Mouse (Mus musculus): ENCODE results near the gene Ctnna2. TPM values are rescaled to one million over a fixed set of nuclear protein-coding genes. Genes with fewer than 3 reads are reported as not detected.

Gene Ctnna2
- polyA plus RNA-seq (2015; fragmentation: Nextera tagmentation; extraction: Ambion mirVana) = 0.16 and 0.22 TPM in 2 replicates

GRCm38 (mm10) chr6:77979241-77979961 lies at the start of gene Ctnna2:
TSS of gene Ctnna2 (minus strand) at chr6:77979699.
- Histone ChIP-seq H3K36me3 (ENCODE audit: insufficient read depth, low read length) (no peaks in the 10 kb centered on the region), H3K4me2 (ENCODE audit: low read length) (peak within 1 kb of the TSS; percentile 78), H3K27me3 (ENCODE audit: insufficient read depth, low read length) (no peaks in the 10 kb centered on the region), H3K4me1 (replicated peaks; ENCODE audit: insufficient read depth, low read length) (no peaks in the 10 kb centered on the region), H3K27ac (no peak within 1 kb of the TSS), H3K4me3 (replicated peaks; ENCODE audit: low read depth, low read length) (peak within 1 kb of the TSS; percentile 34), H3K9me3 (replicated peaks; ENCODE audit: low read length) (no peaks in the 10 kb centered on the region), H3K9ac (ENCODE audit: low read depth, low read length) (no peak within 1 kb of the TSS)
- DNase-seq (ENCODE audit: low spot score) = peak; percentile 36
- peak; percentile 34; the same call in 1 of the 2 replicates for TF ChIP-seq CTCF (IDR thresholded peaks at IDR 0.05; ENCODE audit: low read depth)
- ATAC-seq (replicated peaks; ENCODE audit: low FRiP score, low read depth) = peak; percentile 90
- 0% methylated on average over 29 of the region's 58 CpGs for WGBS

DNA sequence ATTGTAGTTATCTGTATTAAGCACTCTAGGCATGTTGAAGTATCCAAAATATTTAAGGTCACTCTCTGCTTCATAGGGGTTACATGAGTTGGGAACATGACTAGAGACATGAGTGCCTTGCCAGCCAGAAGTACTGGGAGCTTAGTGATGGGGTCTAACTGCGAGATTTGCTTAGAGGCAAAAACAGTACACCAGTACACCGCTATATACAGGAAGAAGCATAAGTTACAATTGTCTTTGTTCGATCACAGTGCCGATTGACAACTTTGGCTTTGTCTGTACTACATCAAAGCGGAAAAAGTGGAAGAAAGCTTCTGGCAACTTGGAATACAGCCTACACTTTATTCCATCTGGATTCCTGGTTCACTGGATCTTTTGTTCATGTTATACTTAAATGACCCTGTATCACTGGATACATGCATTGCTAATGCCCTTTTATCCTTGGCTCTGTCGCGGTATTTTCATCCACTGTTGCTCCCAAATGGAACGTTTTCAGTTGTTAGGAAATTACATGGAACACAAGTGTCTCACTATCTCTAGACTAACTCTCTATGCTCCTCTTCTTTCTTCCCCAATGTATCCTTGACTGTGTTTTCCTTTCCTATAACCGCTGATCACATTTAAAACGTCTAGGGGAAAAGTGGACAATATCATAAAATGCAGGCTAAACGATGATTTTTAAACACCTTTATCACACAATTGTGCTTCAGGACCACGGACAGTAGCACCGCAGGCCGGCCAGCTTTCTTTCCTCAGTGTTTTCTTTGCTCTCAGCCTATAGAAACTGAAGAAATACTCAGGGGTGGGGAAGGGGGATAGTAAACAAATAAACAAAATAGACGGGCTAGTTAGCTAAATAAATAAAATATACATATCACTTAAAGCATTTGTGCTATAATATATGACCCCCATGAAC lies 896 bp upstream of the Ctnna2 start:
- H3K9me3 ChIP-seq (replicated peaks; ENCODE audit: low read length) = no peaks in the 10 kb centered on the region
- 0 out of 2 replicates have a peak, but pooled peaks have one; percentile 18 for ATAC-seq (replicated peaks; ENCODE audit: low FRiP score, low read depth)
- peak; percentile 24 for DNase-seq (ENCODE audit: low spot score)
- no peaks in the 10 kb centered on the region for H3K27me3 ChIP-seq (ENCODE audit: insufficient read depth, low read length)
- peak overlapping the region; percentile 78; the same call in 1 of the 2 replicates for H3K4me2 ChIP-seq (ENCODE audit: low read length)
- TF ChIP-seq CTCF (IDR thresholded peaks at IDR 0.05; ENCODE audit: low read depth) = no peak
- no peak overlapping the region for H3K4me3 ChIP-seq (replicated peaks; ENCODE audit: low read depth, low read length)
- H3K9ac ChIP-seq (ENCODE audit: low read depth, low read length) = no peak overlapping the region
- H3K27ac ChIP-seq = no peak overlapping the region
- no peaks in the 10 kb centered on the region for H3K4me1 ChIP-seq (replicated peaks; ENCODE audit: insufficient read depth, low read length)
- 16% methylated on average over 15 of the region's 15 CpGs for WGBS
- H3K36me3 ChIP-seq (ENCODE audit: insufficient read depth, low read length) = no peaks in the 10 kb centered on the region

- H3K36me3 ChIP-seq (ENCODE audit: insufficient read depth, low read length) = no peaks in the 10 kb centered on the region
- DNase-seq (ENCODE audit: low spot score) (no peak), ATAC-seq (replicated peaks; ENCODE audit: low FRiP score, low read depth) (no peak)
- WGBS = 22% methylated on average over 10 of the region's 10 CpGs
- H3K4me1 ChIP-seq (replicated peaks; ENCODE audit: insufficient read depth, low read length) = no peaks in the 10 kb centered on the region
- no peaks in the 10 kb centered on the region for H3K9me3 ChIP-seq (replicated peaks; ENCODE audit: low read length)
- H3K4me3 ChIP-seq (replicated peaks; ENCODE audit: low read depth, low read length) = no peak overlapping the region
- H3K4me2 ChIP-seq (ENCODE audit: low read length) = peak overlapping the region; percentile 78; the same call in 1 of the 2 replicates
- no peak for TF ChIP-seq CTCF (IDR thresholded peaks at IDR 0.05; ENCODE audit: low read depth)
- H3K9ac ChIP-seq (ENCODE audit: low read depth, low read length) = no peak overlapping the region
- H3K27ac ChIP-seq = no peak overlapping the region
- H3K27me3 ChIP-seq (ENCODE audit: insufficient read depth, low read length) = no peaks in the 10 kb centered on the region
Observed at GRCm38 (mm10) chr6:77978476-77979240, 841 bp downstream of the Ctnna2 start.

GRCm38 (mm10) chr6:77970545-77971242 lies 8.8 kb downstream of the Ctnna2 start:
- no peaks in the 10 kb centered on the region for H3K27me3 ChIP-seq (ENCODE audit: insufficient read depth, low read length)
- ATAC-seq (replicated peaks; ENCODE audit: low FRiP score, low read depth) = no peak

DNA sequence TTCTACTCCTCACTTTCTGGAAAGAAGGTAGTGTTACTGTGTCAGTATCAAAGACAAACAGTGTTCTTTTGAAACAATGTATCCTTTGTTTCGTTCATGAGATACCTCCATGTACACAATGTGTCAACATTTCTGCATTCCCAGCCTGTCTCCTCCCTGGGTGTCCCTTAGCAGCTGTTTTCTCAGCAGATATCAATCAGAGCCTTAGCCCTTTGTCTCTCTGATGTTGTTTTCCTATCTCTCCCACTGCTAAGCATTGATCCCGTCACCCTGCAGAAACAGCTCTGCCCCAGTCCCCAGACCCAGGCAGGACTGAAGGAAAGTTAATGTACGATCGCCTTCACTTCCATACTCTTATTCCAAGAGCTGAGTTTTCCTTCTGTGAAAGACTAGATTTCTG lies 9.7 kb downstream of the Ctnna2 start:
- H3K27me3 ChIP-seq (ENCODE audit: insufficient read depth, low read length) = no peaks in the 10 kb centered on the region
- ATAC-seq (replicated peaks; ENCODE audit: low FRiP score, low read depth) = no peak
- WGBS = 51% methylated on average over 4 of the region's 4 CpGs
- no peak for TF ChIP-seq CTCF (IDR thresholded peaks at IDR 0.05; ENCODE audit: low read depth)
- no peak overlapping the region for H3K4me3 ChIP-seq (replicated peaks; ENCODE audit: low read depth, low read length)
- no peak overlapping the region for H3K4me2 ChIP-seq (ENCODE audit: low read length)
- no peaks in the 10 kb centered on the region for H3K4me1 ChIP-seq (replicated peaks; ENCODE audit: insufficient read depth, low read length)
- H3K9me3 ChIP-seq (replicated peaks; ENCODE audit: low read length) = no peaks in the 10 kb centered on the region
- H3K36me3 ChIP-seq (ENCODE audit: insufficient read depth, low read length) = no peaks in the 10 kb centered on the region
- no peak overlapping the region for H3K9ac ChIP-seq (ENCODE audit: low read depth, low read length)
- DNase-seq (ENCODE audit: low spot score) = no peak
- H3K27ac ChIP-seq = no peak overlapping the region

More at GRCm38 (mm10) chr6:77970545-77971242, 8.8 kb downstream of the Ctnna2 start:
- Histone ChIP-seq H3K4me2 (ENCODE audit: low read length) (no peak overlapping the region), H3K4me1 (replicated peaks; ENCODE audit: insufficient read depth, low read length) (no peaks in the 10 kb centered on the region), H3K9ac (ENCODE audit: low read depth, low read length) (no peak overlapping the region), H3K27ac (no peak overlapping the region), H3K36me3 (ENCODE audit: insufficient read depth, low read length) (no peaks in the 10 kb centered on the region), H3K4me3 (replicated peaks; ENCODE audit: low read depth, low read length) (no peak overlapping the region), H3K9me3 (replicated peaks; ENCODE audit: low read length) (no peaks in the 10 kb centered on the region)
- no peak for TF ChIP-seq CTCF (IDR thresholded peaks at IDR 0.05; ENCODE audit: low read depth)
- DNase-seq (ENCODE audit: low spot score) = no peak
- 68% methylated on average over 10 of the region's 10 CpGs for WGBS

All from kidney, postnatal 0 days (tissue).